Mouse (Mus musculus) liver, adult 2 months (tissue): Measurements from ENCODE around the gene Babam2.

Experiments used
- CTCF ChIP-seq: fragments of 200-500 bp; IDR thresholded peaks from 2 replicates; pipeline ENCODE4 v1.5.1; 2011; ENCODE audit warnings: low read depth, low read length, control low read depth
- POLR2A ChIP-seq: fragments of 200-500 bp; IDR thresholded peaks from 2 replicates; pipeline ENCODE4 v1.6.1; 2011; ENCODE audit warnings: low read length, control low read depth; ENCODE audit not compliant: insufficient read depth; ENCODE audit errors: extremely low read depth

DNA sequence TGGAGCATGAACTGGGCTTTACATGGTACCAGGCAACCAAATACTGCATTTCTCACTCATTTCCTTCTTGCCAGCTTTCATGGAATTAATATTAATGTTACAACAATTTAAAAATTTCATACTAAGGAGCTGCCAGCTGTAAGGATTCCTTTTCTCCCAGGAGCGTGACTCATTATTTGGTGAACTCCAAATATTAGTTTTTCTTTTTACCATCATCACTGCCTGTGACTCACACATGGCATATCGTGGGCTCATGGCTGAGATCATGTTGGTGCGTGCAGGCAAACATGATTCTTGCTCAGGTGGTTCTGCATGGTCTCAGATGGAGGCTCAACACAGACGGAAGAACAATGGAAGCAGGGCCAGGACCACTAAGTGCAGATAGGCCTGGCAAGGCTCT is 53.5 kb downstream of the Babam2 start:
- TF ChIP-seq POLR2A (no peak), CTCF (no peak)
